8 mouse cellular contexts compared by ENCODE assay signal in genomic region chr16:21392517-21393112, GRCm38 (mm10). TPM values are rescaled to one million over a fixed set of nuclear protein-coding genes. Genes with fewer than 3 reads are reported as not detected.
DNase-seq lines count a peak whose midpoint lies in the region; ATAC-seq and TF ChIP-seq lines count a peak whose summit lies in the region.

No protein-coding gene starts in this region.

- H3K27me3 ChIP-seq in embryonic facial prominence, embryonic 14.5 days (replicated peaks; ENCODE audit: control insufficient read depth, insufficient read depth, low read length): no peaks in the 10 kb centered on the region
- no peaks in the 10 kb centered on the region for H3K27me3 ChIP-seq in kidney, embryonic 14.5 days (ENCODE audit: control insufficient read depth, insufficient read depth, low read length)
- H3K27me3 ChIP-seq in limb, embryonic 14.5 days (ENCODE audit: control insufficient read depth, insufficient read depth, low read length): no peaks in the 10 kb centered on the region
- H3K27me3 ChIP-seq in splenic B cell, adult 2 months (ENCODE audit: control insufficient read depth, insufficient read depth, low read length, poor library complexity, severe bottlenecking): no peaks in the 10 kb centered on the region

- H3K4me1 ChIP-seq in embryonic facial prominence, embryonic 14.5 days (ENCODE audit: control insufficient read depth, insufficient read depth, low read length): peaks cover 16% of the 10 kb centered on the region
- no peaks in the 10 kb centered on the region for H3K4me1 ChIP-seq in kidney, embryonic 14.5 days (ENCODE audit: control insufficient read depth, insufficient read depth, low read length)
- peaks cover 20% of the 10 kb centered on the region for H3K4me1 ChIP-seq in limb, embryonic 14.5 days (ENCODE audit: control insufficient read depth, insufficient read depth, low read length)

- no peak overlapping the region for H3K9ac ChIP-seq in embryonic facial prominence, embryonic 14.5 days (ENCODE audit: low read depth, low read length)
- H3K9ac ChIP-seq in kidney, embryonic 14.5 days (ENCODE audit: low read depth, low read length): no peak overlapping the region
- H3K9ac ChIP-seq in limb, embryonic 14.5 days (ENCODE audit: low read depth, low read length, severe bottlenecking): no peak overlapping the region

- TF ChIP-seq POLR2A in limb, embryonic 14.5 days (IDR thresholded peaks at IDR 0.05; ENCODE audit: borderline replicate concordance, extremely low read depth, insufficient read depth, insufficient read length): no peak

- peak overlapping the region; percentile 45 for H3K27ac ChIP-seq in embryonic facial prominence, embryonic 14.5 days (replicated peaks; ENCODE audit: low read depth, low read length)
- H3K27ac ChIP-seq in kidney, embryonic 14.5 days (ENCODE audit: low read depth, low read length): no peak overlapping the region
- H3K27ac ChIP-seq in limb, embryonic 14.5 days (replicated peaks; ENCODE audit: low read depth, low read length): peak overlapping the region; percentile 61; the same call in 1 of the 2 replicates

- H3K4me3 ChIP-seq in embryonic facial prominence, embryonic 14.5 days (ENCODE audit: low read depth, low read length): no peak overlapping the region
- no peak overlapping the region for H3K4me3 ChIP-seq in kidney, embryonic 14.5 days (ENCODE audit: low read length)
- no peak overlapping the region for H3K4me3 ChIP-seq in limb, embryonic 14.5 days (replicated peaks; ENCODE audit: low read length)

- 40% methylated on average over 9 of the region's 9 CpGs for WGBS in embryonic facial prominence, embryonic 14.5 days
- WGBS in kidney, embryonic 14.5 days: 58% methylated on average over 9 of the region's 9 CpGs
- WGBS in limb, embryonic 14.5 days: 52% methylated on average over 9 of the region's 9 CpGs

- no peak overlapping the region for H3K4me2 ChIP-seq in embryonic facial prominence, embryonic 14.5 days (ENCODE audit: low read depth, low read length)
- no peak overlapping the region for H3K4me2 ChIP-seq in kidney, embryonic 14.5 days (replicated peaks; ENCODE audit: low read depth, low read length)
- no peak overlapping the region for H3K4me2 ChIP-seq in limb, embryonic 14.5 days (replicated peaks; ENCODE audit: low read depth, low read length, severe bottlenecking)

- ATAC-seq in embryonic facial prominence, embryonic 14.5 days (ENCODE audit: low read depth): peak; percentile 90
- peak; percentile 81 for ATAC-seq in kidney, embryonic 14.5 days (ENCODE audit: low FRiP score, low TSS enrichment)
- peak; percentile 92 for ATAC-seq in limb, embryonic 14.5 days (ENCODE audit: low FRiP score, low read depth)
- ATAC-seq in monocyte, adult 5-6 weeks (replicated peaks; ENCODE audit: insufficient number of reproducible peaks, low FRiP score, low TSS enrichment, poor library complexity, severe bottlenecking): peak; percentile 57

- H3K36me3 ChIP-seq in embryonic facial prominence, embryonic 14.5 days (ENCODE audit: control insufficient read depth, insufficient read depth, low read length): no peaks in the 10 kb centered on the region
- H3K36me3 ChIP-seq in kidney, embryonic 14.5 days (ENCODE audit: control insufficient read depth, insufficient read depth, low read length): no peaks in the 10 kb centered on the region
- no peaks in the 10 kb centered on the region for H3K36me3 ChIP-seq in limb, embryonic 14.5 days (ENCODE audit: control insufficient read depth, insufficient read depth, low read length)
- H3K36me3 ChIP-seq in splenic B cell, adult 2 months (ENCODE audit: control insufficient read depth, insufficient read depth, low read length, poor library complexity, severe bottlenecking): no peaks in the 10 kb centered on the region

- peak; percentile 91 for DNase-seq in A20 (ENCODE audit: low read depth, low spot score)
- peak; percentile 46 to 62 for DNase-seq in adrenal gland, postnatal 4 days (ENCODE audit: low spot score in 2 of 2)
- DNase-seq in embryonic facial prominence, embryonic 14.5 days (ENCODE audit: low spot score): peak; percentile 96
- peak; percentile 67 to 75 for DNase-seq in heart, adult 9 months (ENCODE audit: low spot score in 2 of 2)
- peak; percentile 93 for DNase-seq in limb, embryonic 14.5 days (ENCODE audit: low spot score)
- DNase-seq in splenic B cell, adult 2 months (ENCODE audit: low read depth, low spot score): peak; percentile 88

- no peaks in the 10 kb centered on the region for H3K9me3 ChIP-seq in embryonic facial prominence, embryonic 14.5 days (ENCODE audit: control insufficient read depth, low read length)
- no peaks in the 10 kb centered on the region for H3K9me3 ChIP-seq in kidney, embryonic 14.5 days (ENCODE audit: control insufficient read depth, low read length)
- no peaks in the 10 kb centered on the region for H3K9me3 ChIP-seq in limb, embryonic 14.5 days (ENCODE audit: control insufficient read depth, low read length)

RNA-seq across cellular contexts. Expression of gene Vps8, which starts 30.3 kb away (rescaled TPM):
- 10 to 100 TPM; 24.5 to 26.1 TPM for total RNA-seq in adrenal gland, postnatal 4 days (2021)
- polyA plus RNA-seq in embryonic facial prominence, embryonic 14.5 days (2014; fragmentation: Nextera tagmentation; extraction: Ambion mirVana): 17.0 and 18.0 TPM in 2 replicates
- 6.1 and 14.2 TPM in 2 replicates for polyA plus RNA-seq in kidney, embryonic 14.5 days (2014; fragmentation: Nextera tagmentation; extraction: Ambion mirVana)
- polyA plus RNA-seq in limb, embryonic 14.5 days (2012; rRNA removed): 11.0 and 13.1 TPM in 2 replicates
- 15.2 and 23.6 TPM in 2 replicates for polyA plus RNA-seq in limb, embryonic 14.5 days (2014; fragmentation: Nextera tagmentation; extraction: Ambion mirVana)
- 26.4 to 33.9 TPM (median 33.5 TPM) in 3 replicates for total RNA-seq in monocyte, adult 5-6 weeks (2017)
